Mouse (Mus musculus) Muller cell, postnatal 12 days (primary cell): ENCODE measurements around the gene Aph1b.
"Not testable (repeated sequence)": the region's sequence is repeated elsewhere in the genome, so short reads cannot be mapped to it uniquely, and the experiment has no call there.

ENCODE experiments used
- DNase-seq: peaks from one replicate; pipeline ENCODE4 v3.0.0-alpha.2; 2015; ENCODE audit errors: inconsistent ontology term

Aph1b gene

GRCm38 (mm10) chr9:66795464-66796324 lies at the start of gene Aph1b:
Gene Aph1b (minus strand): TSS chr9:66795490.
- peak; percentile 100 for DNase-seq

- DNase-seq = no peak
Measured at GRCm38 (mm10) chr9:66835097-66835480, 39.8 kb upstream of the Aph1b start.

GRCm38 (mm10) chr9:66834318-66835096 lies 39.2 kb upstream of the Aph1b start, which contains the start of gene Aph1c:
Gene Aph1c (minus strand): TSS chr9:66834726.
- peak; percentile 99 for DNase-seq

GRCm38 (mm10) chr9:66833851-66834250 lies 38.6 kb upstream of the Aph1b start:
- DNase-seq = no peak

- DNase-seq = no peak
Measured at GRCm38 (mm10) chr9:66832366-66832908, 37.1 kb upstream of the Aph1b start.

GRCm38 (mm10) chr9:66825990-66826389 lies 30.7 kb upstream of the Aph1b start:
- peak; percentile 50 for DNase-seq

GRCm38 (mm10) chr9:66822255-66822654 lies 27.0 kb upstream of the Aph1b start:
- DNase-seq = not testable (repeated sequence)

- no peak for DNase-seq
Measured at GRCm38 (mm10) chr9:66820996-66821395, 25.7 kb upstream of the Aph1b start.

- DNase-seq = no peak
Measured at GRCm38 (mm10) chr9:66813392-66813791, 18.1 kb upstream of the Aph1b start.

- peak; percentile 24 for DNase-seq
Measured at GRCm38 (mm10) chr9:66805951-66806350, 10.7 kb upstream of the Aph1b start.

- no peak for DNase-seq
Measured at GRCm38 (mm10) chr9:66801947-66802346, 6.7 kb upstream of the Aph1b start.

- no peak for DNase-seq
Measured at GRCm38 (mm10) chr9:66796739-66797138, 1.4 kb upstream of the Aph1b start, which contains the start of gene Gm10647. Gene Gm10647 (plus strand): TSS chr9:66797039.

- DNase-seq = no peak
Measured at GRCm38 (mm10) chr9:66794629-66795463, 444 bp downstream of the Aph1b start.

GRCm38 (mm10) chr9:66787821-66788220 lies 7.5 kb downstream of the Aph1b start:
- DNase-seq = peak; percentile 19

GRCm38 (mm10) chr9:66784552-66784951 lies 10.7 kb downstream of the Aph1b start:
- DNase-seq = not testable (repeated sequence)

GRCm38 (mm10) chr9:66770701-66771100 lies 24.6 kb downstream of the Aph1b start:
- DNase-seq = no peak

GRCm38 (mm10) chr9:66769275-66769674 lies 26.0 kb downstream of the Aph1b start:
- DNase-seq = no peak

GRCm38 (mm10) chr9:66768721-66769120 lies 26.6 kb downstream of the Aph1b start:
- no peak for DNase-seq

GRCm38 (mm10) chr9:66760991-66761390 lies 34.3 kb downstream of the Aph1b start:
- DNase-seq = no peak

GRCm38 (mm10) chr9:66752849-66753248 lies 42.4 kb downstream of the Aph1b start:
- DNase-seq = no peak

GRCm38 (mm10) chr9:66748390-66748789 lies 46.9 kb downstream of the Aph1b start:
- DNase-seq = no peak
